Comparison of ENCODE assay signal across 7 mouse cellular contexts in the genomic region with DNA sequence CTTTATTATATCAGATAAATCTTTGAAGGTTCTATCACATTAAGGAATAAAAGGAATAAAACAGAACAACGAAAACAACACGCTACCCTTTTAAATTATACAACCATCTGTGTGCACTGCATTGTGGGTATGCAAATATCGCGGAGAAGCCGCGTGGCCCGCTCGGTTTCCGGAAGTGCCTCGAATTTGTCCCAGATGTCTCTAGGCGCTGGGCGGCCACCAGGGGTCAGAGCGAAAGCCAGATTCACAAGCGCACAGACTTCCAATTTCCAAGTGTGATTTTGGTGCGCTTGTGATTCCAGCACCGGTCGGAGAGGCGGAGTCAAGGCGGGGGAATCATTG. TPM values are rescaled to one million over a fixed set of nuclear protein-coding genes. Genes with fewer than 3 reads are reported as not detected.
DNase-seq lines count a peak whose midpoint lies in the region; ATAC-seq and TF ChIP-seq lines count a peak whose summit lies in the region.

Alyref2 (plus strand) TSS at position 229 of the 342 bp plus-strand sequence.

- ATAC-seq in hindbrain, postnatal 0 days = peak; percentile 89
- ATAC-seq in megakaryocyte, adult 5-6 weeks (ENCODE audit: poor library complexity, severe bottlenecking) = peak; percentile 74

- peak within 1 kb of the TSS; percentile 81 for H3K4me2 ChIP-seq in hindbrain, postnatal 0 days (ENCODE audit: low read depth, low read length)

- no peaks in the 10 kb centered on the region for H3K27me3 ChIP-seq in hindbrain, postnatal 0 days (ENCODE audit: insufficient read depth, low read length)

- peak within 1 kb of the TSS; percentile 49 for H3K4me3 ChIP-seq in hindbrain, postnatal 0 days (ENCODE audit: low read length)
- H3K4me3 ChIP-seq in left cerebral cortex, adult 2 months = peak within 1 kb of the TSS; percentile 62

- intact Hi-C loops in left cerebral cortex, adult 2 months (cut with DNase I) = loop anchor here (1.0 to 5.0 kb wide), 2 partner anchors 64 to 155 kb away; no protein-coding TSS in a partner anchor

- no peaks in the 10 kb centered on the region for H3K4me1 ChIP-seq in hindbrain, postnatal 0 days (ENCODE audit: insufficient read depth, low read length)

- H3K9ac ChIP-seq in hindbrain, postnatal 0 days (replicated peaks; ENCODE audit: low read length) = peak within 1 kb of the TSS; percentile 76

- TF ChIP-seq CTCF in hindbrain, postnatal 0 days (IDR thresholded peaks at IDR 0.05; ENCODE audit: low read depth) = peak; percentile 87
- peak; percentile 83 for TF ChIP-seq CTCF in left cerebral cortex, adult 2 months (IDR thresholded peaks at IDR 0.05)

- no peaks in the 10 kb centered on the region for H3K36me3 ChIP-seq in hindbrain, postnatal 0 days (ENCODE audit: insufficient read depth, low read length)

- under 1% methylated on average over 19 of the region's 19 CpGs for WGBS in hindbrain, postnatal 0 days

- peak within 1 kb of the TSS; percentile 95 for H3K27ac ChIP-seq in hindbrain, postnatal 0 days
- peak within 1 kb of the TSS; percentile 92 for H3K27ac ChIP-seq in left cerebral cortex, adult 2 months

- DNase-seq in adipocyte (ENCODE audit: low spot score) = peak; percentile 99
- peak; percentile 92 to 94 for DNase-seq in cerebellum, postnatal 4 days (ENCODE audit: low spot score in 2 of 2)
- peak; percentile 95 for DNase-seq in gastrocnemius, adult 18-20 months (ENCODE audit: low spot score)
- peak; percentile 98 for DNase-seq in hindbrain, postnatal 0 days (ENCODE audit: low spot score)
- peak; percentile 89 to 92 for DNase-seq in left cerebral cortex, adult 2 months (ENCODE audit: extremely low spot score in 1 of 2, low spot score in 2 of 2)
- peak; percentile 88 to 90 for DNase-seq in right cerebral cortex, postnatal 36 days (ENCODE audit: low spot score in 2 of 2)

- no peaks in the 10 kb centered on the region for H3K9me3 ChIP-seq in hindbrain, postnatal 0 days (ENCODE audit: low read length)

RNA-seq across cellular contexts. Expression of gene Alyref2, which starts in this region (rescaled TPM):
- total RNA-seq in gastrocnemius, adult 18-20 months (2021) = 1 to 10 TPM; 1.3 to 1.4 TPM
- total RNA-seq in hindbrain, postnatal 0 days (2014; rRNA removed) = 10.1 and 10.4 TPM in 2 replicates
- 20.5 and 20.6 TPM in 2 replicates for polyA plus RNA-seq in hindbrain, postnatal 0 days (2015; fragmentation: Nextera tagmentation; extraction: Ambion mirVana)
- 1 to 10 TPM; 4.9 to 5.4 TPM for total RNA-seq in left cerebral cortex, adult 2 months (2021)
- 8.7 and 11.4 TPM in 2 replicates for total RNA-seq in megakaryocyte, adult 5-6 weeks (2015)
- total RNA-seq in megakaryocyte, adult 5-6 weeks (2017) = 12.7 and 13.2 TPM in 2 replicates

Comparison
In these comparisons a context has a peak if more than half of its experiments do, and no peak if none do; other contexts are left out.
1. Peak in every context shown above with its lines: DNase-seq, ATAC-seq, H3K4me3 ChIP-seq and H3K27ac ChIP-seq.